Mouse (Mus musculus) right cerebral cortex, postnatal 14 days (tissue): ENCODE measurements around the gene C2cd2l.
A peak's percentile ranks its signal among the peaks of the same experiment; 100 is the strongest.
"Not testable (repeated sequence)": the region's sequence is repeated elsewhere in the genome, so short reads cannot be mapped to it uniquely, and the experiment has no call there.

Experiments
- DNase-seq: peaks from one replicate; pipeline ENCODE4 v3.0.0; 2022

The C2cd2l gene

GRCm38 (mm10) chr9:44335331-44336092 lies 15.4 kb upstream of the C2cd2l start:
- DNase-seq: peak; percentile 59

- DNase-seq: peak; percentile 94
These were observed 14.6 kb upstream of the C2cd2l start, which contains the start of gene H2afx for GRCm38 (mm10) chr9:44334396-44335330. H2afx (plus strand) TSS chr9:44334694.

- no peak for DNase-seq
These were observed 13.0 kb upstream of the C2cd2l start for GRCm38 (mm10) chr9:44332918-44333638.

GRCm38 (mm10) chr9:44330736-44331135 lies 10.7 kb upstream of the C2cd2l start:
- DNase-seq: peak; percentile 0

GRCm38 (mm10) chr9:44327926-44328325 lies 7.8 kb upstream of the C2cd2l start:
- no peak for DNase-seq

GRCm38 (mm10) chr9:44327064-44327711 lies 7.1 kb upstream of the C2cd2l start:
- no peak for DNase-seq

GRCm38 (mm10) chr9:44326371-44327063 lies 6.4 kb upstream of the C2cd2l start:
- peak; percentile 73 for DNase-seq

GRCm38 (mm10) chr9:44325768-44326370 lies 5.8 kb upstream of the C2cd2l start, which contains the start of gene Dpagt1:
Dpagt1 (plus strand) TSS chr9:44326019.
- DNase-seq: no peak

GRCm38 (mm10) chr9:44325032-44325767 lies 5.1 kb upstream of the C2cd2l start:
- DNase-seq: not testable (repeated sequence)

GRCm38 (mm10) chr9:44324147-44324546 lies 4.1 kb upstream of the C2cd2l start:
- no peak for DNase-seq

- not testable (repeated sequence) for DNase-seq
These were observed 3.6 kb upstream of the C2cd2l start for GRCm38 (mm10) chr9:44323656-44324055.

GRCm38 (mm10) chr9:44320799-44321133 lies 681 bp upstream of the C2cd2l start:
- no peak for DNase-seq

GRCm38 (mm10) chr9:44319105-44319886 lies 789 bp downstream of the C2cd2l start:
- DNase-seq: peak; percentile 38

- no peak for DNase-seq
These were observed 1.3 kb downstream of the C2cd2l start for GRCm38 (mm10) chr9:44318826-44319095.

GRCm38 (mm10) chr9:44318076-44318825 lies 1.8 kb downstream of the C2cd2l start:
- DNase-seq: no peak

- no peak for DNase-seq
These were observed 2.6 kb downstream of the C2cd2l start for GRCm38 (mm10) chr9:44317452-44317851.

GRCm38 (mm10) chr9:44314910-44315309 lies 5.2 kb downstream of the C2cd2l start:
- DNase-seq: no peak

GRCm38 (mm10) chr9:44314257-44314547 lies 5.9 kb downstream of the C2cd2l start:
- no peak for DNase-seq

- peak; percentile 87 for DNase-seq
These were observed 6.4 kb downstream of the C2cd2l start for GRCm38 (mm10) chr9:44313476-44314256.
